Mouse (Mus musculus) Patski (cell line): ENCODE results near the gene Arhgef1. TPM values are rescaled to one million over a fixed set of nuclear protein-coding genes. Genes with fewer than 3 reads are reported as not detected.
A peak's percentile ranks its signal among the peaks of the same experiment; 100 is the strongest.

Source experiments
- ATAC-seq: fragments of 100-300 bp; one replicate; pipeline ENCODE4 v1.8.0; 2021
- CTCF ChIA-PET: fragments of 350-600 bp; sonication (Branson Sonifier 250); formaldehyde crosslinking; loops from one replicate; lab custom pipeline; 2022; ENCODE audit warnings: inconsistent platforms; lab: Charles Lee
- POLR2A ChIA-PET: fragments of 350-600 bp; sonication (Branson Sonifier 250); formaldehyde crosslinking; loops from one replicate; lab custom pipeline; 2022; ENCODE audit warnings: antibody characterized with exemption, inconsistent platforms; lab: Charles Lee
- DNase-seq: peaks from one replicate; pipeline ENCODE4 v3.0.0-alpha.2; 2011; ENCODE audit warnings: low read depth, low spot score
- H3K27me3 ChIP-seq: fragments of 371-371 bp; one replicate; pipeline ENCODE4 v1.5.1; 2021
- CTCF ChIP-seq: fragments of 100-300 bp; IDR thresholded peaks from one replicate; pipeline ENCODE4 v1.5.1; 2021
- in situ Hi-C: fragments of 300-500 bp; cut with MboI; formaldehyde crosslinking; loops from 3 replicates; pipeline ENCODE4 v1.11.1; 2018; ENCODE audit warnings: low pct_unique_long_range_greater_than_20kb, mixed read lengths
- polyA plus RNA-seq: library from polyadenylated mRNA; unstranded; gene quantifications from one replicate; pipeline ENCODE4 v1.2.3, GENCODE M21; 2021

Gene Arhgef1
- polyA plus RNA-seq, 1 experiment from 2014 or later = 95.7 TPM

- H3K27me3 ChIP-seq = no peaks in the 10 kb centered on the region
- DNase-seq = no peak
- no peak for TF ChIP-seq CTCF
- in situ Hi-C loops = no loop called here
- ChIA-PET CTCF (interaction anchor here (3.5 kb wide), 1 partner anchor 12 kb away, joined by 25 read pairs; no protein-coding TSS in a partner anchor), POLR2A (interaction anchor here (0.5 kb wide), 1 partner anchor 19 kb away, joined by 5 read pairs; no protein-coding TSS in a partner anchor)
- no peak for ATAC-seq
Measured at GRCm38 (mm10) chr7:24901842-24902241, 870 bp upstream of the Arhgef1 start.

- POLR2A ChIA-PET = interaction anchor here (0.5 kb wide), 1 partner anchor 18 kb away, joined by 5 read pairs; no protein-coding TSS in a partner anchor
- in situ Hi-C loops = no loop called here
- CTCF ChIA-PET = interaction anchor here (3.5 kb wide), 1 partner anchor 12 kb away, joined by 25 read pairs; no protein-coding TSS in a partner anchor
- ATAC-seq (no peak), DNase-seq (no peak)
- H3K27me3 ChIP-seq = no peaks in the 10 kb centered on the region
- TF ChIP-seq CTCF = no peak
Measured at GRCm38 (mm10) chr7:24902264-24902629, 465 bp upstream of the Arhgef1 start.

GRCm38 (mm10) chr7:24903444-24903825, 723 bp downstream of the Arhgef1 start:
- ChIA-PET POLR2A (interaction anchor here (0.6 to 1.0 kb wide), 4 partner anchors 13 to 79 kb away, joined by 3 to 4 read pairs (median 3); partner anchors contain the start of gene Rps19), CTCF (interaction anchor here (0.9 to 3.5 kb wide), 5 partner anchors 10 to 84 kb away, joined by 3 to 25 read pairs (median 6); partner anchors contain the start of gene Rps19)
- no peaks in the 10 kb centered on the region for H3K27me3 ChIP-seq
- TF ChIP-seq CTCF = no peak
- no peak for ATAC-seq
- no peak for DNase-seq
- in situ Hi-C loops = no loop called here

GRCm38 (mm10) chr7:24904070-24904483, 1.4 kb downstream of the Arhgef1 start:
- ChIA-PET POLR2A (interaction anchor here (0.6 to 1.0 kb wide), 5 partner anchors 14 to 80 kb away, joined by 3 to 6 read pairs (median 3); partner anchors contain the start of gene Rps19), CTCF (interaction anchor here (0.7 to 3.5 kb wide), 8 partner anchors 9 to 85 kb away, joined by 3 to 25 read pairs (median 4); partner anchors contain the start of genes Rabac1 and Rps19)
- in situ Hi-C loops = no loop called here
- no peak for TF ChIP-seq CTCF
- peak; percentile 84 for DNase-seq
- peak; percentile 86 for ATAC-seq
- H3K27me3 ChIP-seq = no peaks in the 10 kb centered on the region

- in situ Hi-C loops = no loop called here
- ATAC-seq (no peak), DNase-seq (no peak)
- TF ChIP-seq CTCF = no peak
- no peaks in the 10 kb centered on the region for H3K27me3 ChIP-seq
- ChIA-PET POLR2A (interaction anchor here (0.6 to 0.9 kb wide), 3 partner anchors 19 to 61 kb away, joined by 3 to 6 read pairs (median 4); no protein-coding TSS in a partner anchor), CTCF (interaction anchor here (1.0 to 3.5 kb wide), 4 partner anchors 10 to 80 kb away, joined by 3 to 25 read pairs (median 4); no protein-coding TSS in a partner anchor)
Measured at GRCm38 (mm10) chr7:24904936-24905335, 2.2 kb downstream of the Arhgef1 start.

GRCm38 (mm10) chr7:24906551-24906950, 3.8 kb downstream of the Arhgef1 start:
- ATAC-seq = no peak
- in situ Hi-C loops = no loop called here
- TF ChIP-seq CTCF = no peak
- no peaks in the 10 kb centered on the region for H3K27me3 ChIP-seq
- CTCF ChIA-PET = interaction anchor here (1.2 kb wide), 1 partner anchor 63 kb away, joined by 3 read pairs; no protein-coding TSS in a partner anchor
- no peak for DNase-seq
- POLR2A ChIA-PET = interaction anchor here (0.6 to 1.0 kb wide), 2 partner anchors 11 to 20 kb away, joined by 3 to 4 read pairs; no protein-coding TSS in a partner anchor

GRCm38 (mm10) chr7:24907211-24907748, 4.6 kb downstream of the Arhgef1 start:
- H3K27me3 ChIP-seq = no peaks in the 10 kb centered on the region
- in situ Hi-C loops = no loop called here
- ATAC-seq (no peak), DNase-seq (no peak)
- ChIA-PET CTCF (interaction anchor here (0.7 to 1.2 kb wide), 2 partner anchors 17 to 63 kb away, joined by 3 read pairs; no protein-coding TSS in a partner anchor), POLR2A (interaction anchor here (0.6 to 1.0 kb wide), 2 partner anchors 11 to 20 kb away, joined by 3 to 4 read pairs; no protein-coding TSS in a partner anchor)
- no peak for TF ChIP-seq CTCF

- in situ Hi-C loops = no loop called here
- ATAC-seq = no peak
- H3K27me3 ChIP-seq = no peaks in the 10 kb centered on the region
- no peak for DNase-seq
- no peak for TF ChIP-seq CTCF
- CTCF ChIA-PET = no interaction called here
- POLR2A ChIA-PET = no interaction called here
Measured at GRCm38 (mm10) chr7:24912480-24912879, 9.8 kb downstream of the Arhgef1 start.

- ATAC-seq (no peak), DNase-seq (no peak)
- POLR2A ChIA-PET = no interaction called here
- CTCF ChIA-PET = interaction anchor here (1.7 kb wide), 1 partner anchor 28 kb away, joined by 3 read pairs; no protein-coding TSS in a partner anchor
- no peak for TF ChIP-seq CTCF
- H3K27me3 ChIP-seq = no peaks in the 10 kb centered on the region
- in situ Hi-C loops = no loop called here
Measured at GRCm38 (mm10) chr7:24918763-24919323, 16.1 kb downstream of the Arhgef1 start.

GRCm38 (mm10) chr7:24919728-24920127, 17.0 kb downstream of the Arhgef1 start:
- ATAC-seq (no peak), DNase-seq (no peak)
- no peak for TF ChIP-seq CTCF
- H3K27me3 ChIP-seq = no peaks in the 10 kb centered on the region
- in situ Hi-C loops = no loop called here
- ChIA-PET CTCF (no interaction called here), POLR2A (no interaction called here)

- CTCF ChIA-PET = no interaction called here
- H3K27me3 ChIP-seq = peaks cover 36% of the 10 kb centered on the region
- ATAC-seq (no peak), DNase-seq (no peak)
- TF ChIP-seq CTCF = no peak
- in situ Hi-C loops = no loop called here
- POLR2A ChIA-PET = no interaction called here
Measured at GRCm38 (mm10) chr7:24930475-24930874, 27.8 kb downstream of the Arhgef1 start.
